Mouse (Mus musculus) neural tube, embryonic 14.5 days (tissue): Measurements from ENCODE around the gene Eya2. TPM values are rescaled to one million over a fixed set of nuclear protein-coding genes. Genes with fewer than 3 reads are reported as not detected.

Source experiments
- ATAC-seq: fragments of 200-750 bp; cut with Nextera tagmentation; 2 replicates; pipeline ENCODE4 v1.8.0; 2017; ENCODE audit warnings: low read depth, mild to moderate bottlenecking, moderate TSS enrichment, moderate library complexity
- H3K27ac ChIP-seq: fragments of 300-500 bp; sonication (generic); 2 replicates; pipeline ENCODE4 v1.5.1; 2014; ENCODE audit warnings: low read depth, mild to moderate bottlenecking, control low read depth, low read length, moderate library complexity, mixed read lengths
- H3K27me3 ChIP-seq: fragments of 300-500 bp; sonication (generic); 2 replicates; pipeline ENCODE4 v1.6.1; 2014; ENCODE audit warnings: low read length; ENCODE audit not compliant: control insufficient read depth, insufficient read depth
- H3K36me3 ChIP-seq: fragments of 300-500 bp; sonication (generic); 2 replicates; pipeline ENCODE4 v1.6.1; 2014; ENCODE audit warnings: low read length, mixed read lengths; ENCODE audit not compliant: control insufficient read depth, insufficient read depth
- H3K4me1 ChIP-seq: fragments of 300-500 bp; sonication (generic); 2 replicates; pipeline ENCODE4 v1.6.1; 2014; ENCODE audit warnings: low read length; ENCODE audit not compliant: control insufficient read depth, insufficient read depth
- H3K4me2 ChIP-seq: fragments of 300-500 bp; sonication (generic); 2 replicates; pipeline ENCODE4 v1.6.1; 2014; ENCODE audit warnings: mild to moderate bottlenecking, low read depth, low read length, control low read depth
- H3K4me3 ChIP-seq: fragments of 300-500 bp; sonication (generic); 2 replicates; pipeline ENCODE4 v1.5.1; 2014; ENCODE audit warnings: low read depth, low read length, control low read depth, mixed read lengths
- H3K9ac ChIP-seq: fragments of 300-500 bp; sonication (generic); replicated peaks from 2 replicates; pipeline ENCODE4 v1.6.1; 2014; ENCODE audit warnings: low read depth, mild to moderate bottlenecking, control low read depth, low read length, mixed read lengths
- H3K9me3 ChIP-seq: fragments of 300-500 bp; sonication (generic); 2 replicates; pipeline ENCODE4 v1.6.1; 2016; ENCODE audit warnings: low read length; ENCODE audit not compliant: control insufficient read depth
- WGBS: fragments of 180-500 bp; shearing (Covaris S2); extraction: QIAGEN DNeasy Blood & Tissue Kit; methylation state at CpG from one replicate; pipeline ENCODE4 v1.1.7; 2014; 5-methylcytosine and 5-hydroxymethylcytosine counted together
- polyA plus RNA-seq: library from polyadenylated mRNA; unstranded; fragments of >200 nt; fragmentation: Nextera tagmentation; extraction: Ambion mirVana; gene quantifications from 2 replicates; pipeline ENCODE4 v1.2.1, GENCODE M21; 2014

Gene Eya2
- polyA plus RNA-seq, 1 experiment from 2014 or later, result 4.7 TPM

- WGBS, result 17% methylated on average over 9 of the region's 9 CpGs
- no peak for ATAC-seq
Observed at GRCm38 (mm10) chr2:165740982-165741381, 146.2 kb downstream of the Eya2 start.

GRCm38 (mm10) chr2:165741526-165742050 is 146.8 kb downstream of the Eya2 start:
- no peak overlapping the region for H3K9ac ChIP-seq
- H3K36me3 ChIP-seq, result no peaks in the 10 kb centered on the region
- H3K27me3 ChIP-seq, result no peaks in the 10 kb centered on the region
- H3K9me3 ChIP-seq, result no peaks in the 10 kb centered on the region
- H3K4me3 ChIP-seq, result no peak overlapping the region
- no peak overlapping the region for H3K4me2 ChIP-seq
- 0 out of 2 replicates have a peak, but pooled peaks cover 6% of the 10 kb centered on the region for H3K4me1 ChIP-seq
- 21% methylated on average over 11 of the region's 11 CpGs for WGBS
- no peak overlapping the region for H3K27ac ChIP-seq
- no peak for ATAC-seq

More at GRCm38 (mm10) chr2:165740982-165741381, 146.2 kb downstream of the Eya2 start:
- H3K4me1 ChIP-seq, result 0 out of 2 replicates have a peak, but pooled peaks cover 6% of the 10 kb centered on the region
- no peak overlapping the region for H3K4me3 ChIP-seq
- no peak overlapping the region for H3K9ac ChIP-seq
- H3K36me3 ChIP-seq, result no peaks in the 10 kb centered on the region
- no peaks in the 10 kb centered on the region for H3K27me3 ChIP-seq
- H3K4me2 ChIP-seq, result no peak overlapping the region
- peak overlapping the region; percentile 44; the same call in 1 of the 2 replicates for H3K27ac ChIP-seq
- no peaks in the 10 kb centered on the region for H3K9me3 ChIP-seq

GRCm38 (mm10) chr2:165742210-165742786 is 147.5 kb downstream of the Eya2 start:
- no peaks in the 10 kb centered on the region for H3K9me3 ChIP-seq

GRCm38 (mm10) chr2:165745306-165746098 is 150.7 kb downstream of the Eya2 start:
- no peak overlapping the region for H3K4me2 ChIP-seq

More at GRCm38 (mm10) chr2:165742210-165742786, 147.5 kb downstream of the Eya2 start:
- H3K27me3 ChIP-seq, result no peaks in the 10 kb centered on the region
- H3K9ac ChIP-seq, result no peak overlapping the region
- H3K4me3 ChIP-seq, result no peak overlapping the region
- ATAC-seq, result no peak
- 0 out of 2 replicates have a peak, but pooled peaks cover 6% of the 10 kb centered on the region for H3K4me1 ChIP-seq
- 28% methylated on average over 21 of the region's 21 CpGs for WGBS
- no peak overlapping the region for H3K4me2 ChIP-seq
- no peaks in the 10 kb centered on the region for H3K36me3 ChIP-seq
- H3K27ac ChIP-seq, result no peak overlapping the region

GRCm38 (mm10) chr2:165747975-165748374 is 153.1 kb downstream of the Eya2 start:
- Histone ChIP-seq H3K27me3 (no peaks in the 10 kb centered on the region), H3K9me3 (no peaks in the 10 kb centered on the region), H3K36me3 (no peaks in the 10 kb centered on the region), H3K4me2 (no peak overlapping the region), H3K4me3 (no peak overlapping the region), H3K27ac (no peak overlapping the region), H3K4me1 (0 out of 2 replicates have a peak, but pooled peaks cover 6% of the 10 kb centered on the region), H3K9ac (no peak overlapping the region)
- ATAC-seq, result no peak
- WGBS, result 51% methylated on average over 7 of the region's 7 CpGs

More at GRCm38 (mm10) chr2:165745306-165746098, 150.7 kb downstream of the Eya2 start:
- no peaks in the 10 kb centered on the region for H3K36me3 ChIP-seq
- peak overlapping the region; percentile 74; the same call in 1 of the 2 replicates for H3K27ac ChIP-seq
- H3K4me1 ChIP-seq, result 0 out of 2 replicates have a peak, but pooled peaks cover 6% of the 10 kb centered on the region
- no peaks in the 10 kb centered on the region for H3K27me3 ChIP-seq
- no peak overlapping the region for H3K4me3 ChIP-seq
- H3K9me3 ChIP-seq, result no peaks in the 10 kb centered on the region
- ATAC-seq, result peak; percentile 56; the same call in 1 of the 2 replicates
- H3K9ac ChIP-seq, result no peak overlapping the region
- WGBS, result 54% methylated on average over 18 of the region's 18 CpGs

- Histone ChIP-seq H3K4me3 (no peak overlapping the region), H3K27me3 (no peaks in the 10 kb centered on the region), H3K9me3 (no peaks in the 10 kb centered on the region), H3K27ac (no peak overlapping the region), H3K9ac (no peak overlapping the region), H3K4me1 (0 out of 2 replicates have a peak, but pooled peaks cover 6% of the 10 kb centered on the region), H3K36me3 (no peaks in the 10 kb centered on the region), H3K4me2 (no peak overlapping the region)
- WGBS, result 11% methylated on average over 11 of the region's 11 CpGs
- no peak for ATAC-seq
Observed at GRCm38 (mm10) chr2:165748426-165748825, 153.6 kb downstream of the Eya2 start.

GRCm38 (mm10) chr2:165751068-165751467 is 156.2 kb downstream of the Eya2 start:
- Histone ChIP-seq H3K4me1 (no peaks in the 10 kb centered on the region), H3K27me3 (no peaks in the 10 kb centered on the region), H3K9me3 (no peaks in the 10 kb centered on the region), H3K4me2 (no peak overlapping the region), H3K4me3 (no peak overlapping the region), H3K36me3 (no peaks in the 10 kb centered on the region), H3K9ac (no peak overlapping the region), H3K27ac (no peak overlapping the region)
- peak; percentile 48 for ATAC-seq
- 10% methylated on average over 7 of the region's 7 CpGs for WGBS

GRCm38 (mm10) chr2:165752704-165753103 is 157.9 kb downstream of the Eya2 start:
- Histone ChIP-seq H3K27me3 (no peaks in the 10 kb centered on the region), H3K36me3 (no peaks in the 10 kb centered on the region), H3K27ac (no peak overlapping the region), H3K4me1 (peaks cover 2% of the 10 kb centered on the region; the same call in 1 of the 2 replicates), H3K9me3 (no peaks in the 10 kb centered on the region), H3K4me3 (no peak overlapping the region), H3K9ac (no peak overlapping the region), H3K4me2 (no peak overlapping the region)
- 83% methylated on average over 4 of the region's 4 CpGs for WGBS
- ATAC-seq, result no peak
